Mouse (Mus musculus) kidney, adult 11 months (tissue): Measurements from ENCODE around the gene Gm8094.
"Not testable (repeated sequence)": the region's sequence is repeated elsewhere in the genome, so short reads cannot be mapped to it uniquely, and the experiment has no call there.

ENCODE experiments used
- DNase-seq: peaks from one replicate; pipeline ENCODE4 v3.0.0; 2022

The Gm8094 gene

DNA sequence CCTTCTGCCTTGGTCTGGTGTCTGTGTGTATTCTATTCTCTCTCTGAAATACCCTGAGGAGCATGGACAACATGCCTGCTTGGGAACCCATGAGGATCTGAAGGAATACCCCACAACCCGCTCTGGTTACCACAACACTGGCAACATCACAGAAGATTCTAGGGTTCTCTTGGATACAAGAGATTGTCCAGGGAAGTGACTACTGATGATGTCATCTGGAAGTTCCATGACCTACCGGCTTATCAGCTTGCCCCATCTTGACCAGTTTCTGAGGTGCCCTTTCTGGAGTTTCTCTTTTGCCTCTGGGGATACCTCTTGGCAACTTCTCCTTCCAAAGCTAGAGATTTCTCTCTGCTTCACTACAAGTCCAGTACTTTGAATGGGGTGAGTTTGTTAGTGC lies at the start of gene Gm8094:
Gene Gm8094, minus strand, starts transcription at position 101 of the 400 bp plus-strand sequence.
- DNase-seq: not testable (repeated sequence)

DNA sequence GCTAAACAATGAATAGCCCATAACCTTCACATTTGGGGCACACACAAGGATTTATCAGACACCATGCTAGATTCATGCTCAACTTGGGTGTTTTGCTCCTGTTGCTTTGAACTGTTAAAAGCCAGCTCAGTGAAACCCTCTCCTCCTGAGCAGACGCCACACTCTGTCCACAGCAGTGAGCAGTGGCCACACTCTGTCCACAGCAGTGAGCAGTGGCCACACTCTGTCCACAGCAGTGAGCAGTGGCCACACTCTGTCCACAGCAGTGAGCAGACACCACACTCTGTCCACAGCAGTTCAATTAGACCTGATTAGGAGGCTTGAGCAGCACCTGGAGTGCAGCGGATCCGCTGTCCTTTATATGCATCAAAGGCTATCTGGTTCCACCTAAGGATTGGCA lies 43.2 kb upstream of the Gm8094 start:
- not testable (repeated sequence) for DNase-seq

DNA sequence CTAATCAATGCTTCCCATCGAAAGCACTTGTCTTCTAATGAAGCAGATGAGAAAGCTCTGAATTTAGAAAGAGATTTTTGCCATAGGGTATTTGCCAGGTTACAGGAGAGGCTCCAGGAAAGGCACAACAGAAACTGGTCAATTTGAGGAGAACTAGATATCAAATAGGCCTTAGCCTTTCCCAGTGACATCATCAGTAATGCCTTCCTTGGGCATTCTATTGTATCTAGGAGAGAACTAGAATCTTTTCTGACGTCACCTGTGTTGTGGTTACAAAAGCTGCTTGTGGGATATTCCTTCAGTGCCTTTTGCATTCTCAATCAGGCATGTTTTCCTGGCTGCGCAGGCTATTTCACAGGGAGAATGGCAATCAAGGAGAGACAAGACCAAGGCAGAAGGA lies 23.9 kb upstream of the Gm8094 start, which contains the start of gene Gm8104:
Gene Gm8104, plus strand, starts transcription at position 301 of the 400 bp plus-strand sequence.
- DNase-seq: not testable (repeated sequence)

DNA sequence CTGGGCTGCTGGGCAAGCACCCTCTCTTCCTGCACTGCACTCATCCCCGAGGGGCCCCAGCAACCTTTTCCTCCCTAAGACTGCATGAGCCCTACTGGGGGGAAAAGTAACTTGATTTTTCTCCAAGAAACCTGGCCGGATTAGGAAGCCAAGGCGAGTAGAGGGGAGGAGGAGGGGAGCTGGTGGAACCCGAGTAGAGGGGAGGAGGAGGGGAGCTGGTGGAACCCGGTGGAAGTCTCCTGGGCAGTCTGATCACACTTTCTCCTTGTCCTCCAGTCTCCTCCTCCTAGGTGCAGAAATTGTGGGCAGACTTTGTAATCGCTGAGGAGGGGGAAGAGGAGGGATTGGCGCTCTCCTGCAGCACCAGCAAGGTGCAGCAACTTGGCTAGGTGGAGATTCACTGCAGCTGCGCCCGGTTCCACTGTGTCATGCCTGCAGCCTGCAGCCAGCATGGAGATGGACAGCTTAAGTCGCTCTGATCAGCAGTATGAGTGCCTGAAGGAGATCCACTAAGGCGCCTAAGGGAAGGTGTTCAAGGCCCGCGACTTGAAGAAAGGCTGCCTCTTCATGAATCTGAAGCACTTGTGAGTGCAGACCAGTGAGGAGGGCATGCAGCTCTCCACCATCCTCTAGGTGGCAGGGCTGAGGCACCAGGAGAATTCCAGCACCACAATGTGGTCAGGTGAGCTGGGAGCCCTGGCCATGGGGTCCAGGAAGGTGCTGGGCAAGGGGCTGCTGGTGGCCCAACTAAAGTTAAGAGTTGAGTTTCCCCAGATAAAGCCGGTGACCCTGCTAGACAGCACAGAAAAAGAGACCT lies 12.9 kb upstream of the Gm8094 start:
- DNase-seq: not testable (repeated sequence)

DNA sequence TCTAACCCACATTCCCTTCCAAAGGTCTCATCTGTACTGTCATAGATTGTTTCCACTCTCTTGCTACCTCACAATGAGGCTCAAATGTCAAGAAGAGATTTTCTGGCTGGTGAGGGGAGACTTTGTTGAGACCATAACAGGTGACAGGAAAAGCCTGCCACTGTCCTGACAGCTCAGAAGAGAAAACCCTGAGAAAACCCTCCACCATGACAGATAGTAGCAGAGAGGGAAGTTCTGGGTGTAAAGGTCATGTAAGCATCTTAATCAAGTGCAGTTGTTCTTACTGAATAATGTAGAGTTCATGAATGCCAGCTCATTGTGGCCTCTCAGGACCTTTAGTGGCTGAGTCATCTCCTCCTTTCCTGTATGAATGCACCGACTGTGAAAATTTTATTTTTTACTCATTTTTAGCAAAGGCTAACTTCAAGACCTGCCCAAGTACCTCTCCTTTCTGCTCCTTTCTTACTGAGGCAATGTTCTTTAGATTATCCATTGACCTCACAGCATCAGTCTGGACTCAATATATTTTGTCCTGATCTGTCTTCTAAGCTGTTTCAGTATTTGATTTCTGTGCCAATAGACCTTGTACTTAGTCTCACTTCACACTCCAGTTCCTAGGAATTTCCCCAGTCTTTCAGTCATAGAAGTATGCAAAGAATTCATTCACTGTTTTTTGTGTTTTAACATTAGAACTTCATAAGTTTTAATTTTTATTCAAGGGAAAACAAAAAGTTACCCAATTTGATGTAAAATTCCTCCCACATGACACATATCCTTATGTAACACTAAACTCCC lies 8.7 kb upstream of the Gm8094 start:
- DNase-seq: peak; percentile 5

DNA sequence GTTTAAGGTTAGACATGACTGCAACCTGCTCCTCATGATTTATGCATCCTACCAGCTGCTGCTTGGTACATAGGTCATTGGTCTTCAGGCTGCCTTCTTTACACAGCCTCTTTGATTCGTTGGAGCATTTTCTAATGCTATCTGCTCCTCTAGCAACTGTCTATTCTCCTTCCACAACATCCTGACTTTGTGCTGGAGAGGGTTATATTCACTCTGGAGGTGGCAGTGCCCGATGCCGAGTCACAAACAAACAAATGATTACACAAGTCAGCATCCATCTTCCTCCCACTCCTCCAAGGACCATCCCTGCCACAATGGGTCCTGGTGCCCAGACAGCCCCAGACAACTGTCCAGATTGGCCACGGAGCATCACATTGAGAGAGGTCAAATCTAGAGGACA lies 16.3 kb downstream of the Gm8094 start:
- not testable (repeated sequence) for DNase-seq

DNA sequence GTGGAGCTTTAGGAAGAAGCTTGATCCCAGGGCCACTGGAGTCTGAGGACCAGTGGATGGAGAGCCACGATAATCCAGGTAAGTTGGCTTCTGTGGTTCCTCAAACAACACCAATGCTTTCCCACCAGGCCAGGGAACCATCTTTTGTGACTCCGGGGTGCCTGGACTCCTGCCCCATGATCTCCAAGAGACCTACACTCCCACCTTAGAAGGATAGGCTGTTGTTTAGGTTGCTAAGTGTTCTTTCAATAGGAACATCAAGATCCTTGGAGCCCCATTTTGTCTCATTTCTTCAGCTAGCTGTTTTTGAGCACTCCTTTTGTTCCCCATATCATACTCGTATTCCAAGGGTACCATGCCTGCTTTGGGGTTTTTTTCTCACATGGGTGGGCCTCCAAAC lies 18.4 kb downstream of the Gm8094 start:
- not testable (repeated sequence) for DNase-seq
